Mouse (Mus musculus): ENCODE data around the gene Gstp3. TPM values are rescaled to one million over a fixed set of nuclear protein-coding genes. Genes with fewer than 3 reads are reported as not detected.

Gene Gstp3
- polyA plus RNA-seq, 1 experiment from 2014 or later, result not detected

- no peaks in the 10 kb centered on the region for H3K4me1 ChIP-seq
- no peak overlapping the region for H3K27ac ChIP-seq
- no peaks in the 10 kb centered on the region for H3K9me3 ChIP-seq
- no peak for ATAC-seq (ENCODE audit: low FRiP score)
- no peak overlapping the region for H3K9ac ChIP-seq
- WGBS, result 93% methylated on average over 5 of the region's 5 CpGs
- no peaks in the 10 kb centered on the region for H3K36me3 ChIP-seq (replicated peaks)
- H3K4me2 ChIP-seq, result no peak overlapping the region
- no peak overlapping the region for H3K4me3 ChIP-seq (replicated peaks)
- H3K27me3 ChIP-seq, result peaks cover 18% of the 10 kb centered on the region; the same call in 1 of the 2 replicates
These were observed 27.7 kb upstream of the Gstp3 start for GRCm38 (mm10) chr19:4087090-4087489.

GRCm38 (mm10) chr19:4086156-4086555 lies 26.8 kb upstream of the Gstp3 start:
- H3K9ac ChIP-seq, result no peak overlapping the region
- H3K4me1 ChIP-seq, result no peaks in the 10 kb centered on the region
- 91% methylated on average over 15 of the region's 15 CpGs for WGBS
- H3K27ac ChIP-seq, result no peak overlapping the region
- H3K9me3 ChIP-seq, result no peaks in the 10 kb centered on the region
- H3K27me3 ChIP-seq, result peaks cover 18% of the 10 kb centered on the region; the same call in 1 of the 2 replicates
- H3K4me3 ChIP-seq (replicated peaks), result no peak overlapping the region
- no peak for ATAC-seq (ENCODE audit: low FRiP score)
- H3K36me3 ChIP-seq (replicated peaks), result no peaks in the 10 kb centered on the region
- no peak overlapping the region for H3K4me2 ChIP-seq

- Histone ChIP-seq H3K4me1 (no peaks in the 10 kb centered on the region), H3K4me3 (replicated peaks) (no peak overlapping the region), H3K27ac (no peak overlapping the region), H3K4me2 (no peak overlapping the region), H3K9ac (no peak overlapping the region), H3K36me3 (replicated peaks) (no peaks in the 10 kb centered on the region), H3K27me3 (peaks cover 14% of the 10 kb centered on the region; the same call in 1 of the 2 replicates), H3K9me3 (no peaks in the 10 kb centered on the region)
- 93% methylated on average over 1 of the region's 1 CpGs for WGBS
- no peak for ATAC-seq (ENCODE audit: low FRiP score)
These were observed 25.6 kb upstream of the Gstp3 start for GRCm38 (mm10) chr19:4084984-4085383.

GRCm38 (mm10) chr19:4083826-4084225 lies 24.5 kb upstream of the Gstp3 start:
- H3K4me2 ChIP-seq, result no peak overlapping the region
- no peaks in the 10 kb centered on the region for H3K9me3 ChIP-seq
- no peaks in the 10 kb centered on the region for H3K4me1 ChIP-seq
- 37% methylated on average over 8 of the region's 8 CpGs for WGBS
- H3K27ac ChIP-seq, result no peak overlapping the region
- no peak for ATAC-seq (ENCODE audit: low FRiP score)
- H3K4me3 ChIP-seq (replicated peaks), result no peak overlapping the region
- H3K27me3 ChIP-seq, result peaks cover 8% of the 10 kb centered on the region; the same call in 1 of the 2 replicates
- no peak overlapping the region for H3K9ac ChIP-seq
- H3K36me3 ChIP-seq (replicated peaks), result no peaks in the 10 kb centered on the region

GRCm38 (mm10) chr19:4083316-4083715 lies 23.9 kb upstream of the Gstp3 start:
- WGBS, result 72% methylated on average over 7 of the region's 7 CpGs
- ATAC-seq (ENCODE audit: low FRiP score), result no peak
- H3K9me3 ChIP-seq, result no peaks in the 10 kb centered on the region

GRCm38 (mm10) chr19:4082219-4082965 lies 23.0 kb upstream of the Gstp3 start:
- Histone ChIP-seq H3K4me1 (no peaks in the 10 kb centered on the region), H3K9me3 (no peaks in the 10 kb centered on the region), H3K27me3 (peaks cover 8% of the 10 kb centered on the region; the same call in 1 of the 2 replicates), H3K27ac (no peak overlapping the region), H3K9ac (no peak overlapping the region), H3K36me3 (replicated peaks) (no peaks in the 10 kb centered on the region), H3K4me3 (replicated peaks) (no peak overlapping the region), H3K4me2 (no peak overlapping the region)
- ATAC-seq (ENCODE audit: low FRiP score), result no peak
- WGBS, result 87% methylated on average over 11 of the region's 11 CpGs

More at GRCm38 (mm10) chr19:4083316-4083715, 23.9 kb upstream of the Gstp3 start:
- peaks cover 8% of the 10 kb centered on the region; the same call in 1 of the 2 replicates for H3K27me3 ChIP-seq
- H3K4me3 ChIP-seq (replicated peaks), result no peak overlapping the region
- H3K9ac ChIP-seq, result no peak overlapping the region
- H3K27ac ChIP-seq, result no peak overlapping the region
- H3K4me1 ChIP-seq, result no peaks in the 10 kb centered on the region
- H3K4me2 ChIP-seq, result no peak overlapping the region
- no peaks in the 10 kb centered on the region for H3K36me3 ChIP-seq (replicated peaks)

- Histone ChIP-seq H3K4me2 (no peak within 1 kb of the TSS), H3K36me3 (replicated peaks) (no peaks in the 10 kb centered on the region), H3K27me3 (peaks cover 8% of the 10 kb centered on the region; the same call in 1 of the 2 replicates), H3K9me3 (no peaks in the 10 kb centered on the region), H3K9ac (no peak within 1 kb of the TSS), H3K4me3 (replicated peaks) (no peak within 1 kb of the TSS), H3K27ac (no peak within 1 kb of the TSS), H3K4me1 (no peaks in the 10 kb centered on the region)
- WGBS, result 61% methylated on average over 3 of the region's 3 CpGs
- ATAC-seq (ENCODE audit: low FRiP score), result no peak
These were observed 22.0 kb upstream of the Gstp3 start, which contains the start of gene Cabp2 for GRCm38 (mm10) chr19:4081394-4081793. TSS of gene Cabp2 (plus strand) at chr19:4081578.

- peaks cover 8% of the 10 kb centered on the region; the same call in 1 of the 2 replicates for H3K27me3 ChIP-seq
- H3K4me3 ChIP-seq (replicated peaks), result no peak overlapping the region
- ATAC-seq (ENCODE audit: low FRiP score), result no peak
- H3K4me2 ChIP-seq, result no peak overlapping the region
- no peak overlapping the region for H3K27ac ChIP-seq
- H3K9me3 ChIP-seq, result no peaks in the 10 kb centered on the region
- WGBS, result 73% methylated on average over 8 of the region's 8 CpGs
- no peaks in the 10 kb centered on the region for H3K4me1 ChIP-seq
- no peak overlapping the region for H3K9ac ChIP-seq
- H3K36me3 ChIP-seq (replicated peaks), result no peaks in the 10 kb centered on the region
These were observed 21.2 kb upstream of the Gstp3 start for GRCm38 (mm10) chr19:4080511-4081009.

- Histone ChIP-seq H3K27me3 (peaks cover 8% of the 10 kb centered on the region; the same call in 1 of the 2 replicates), H3K4me2 (no peak overlapping the region), H3K27ac (no peak overlapping the region), H3K36me3 (replicated peaks) (no peaks in the 10 kb centered on the region), H3K9ac (no peak overlapping the region), H3K4me3 (replicated peaks) (no peak overlapping the region), H3K9me3 (no peaks in the 10 kb centered on the region), H3K4me1 (no peaks in the 10 kb centered on the region)
- ATAC-seq (ENCODE audit: low FRiP score), result no peak
- WGBS, result 77% methylated on average over 1 of the region's 1 CpGs
These were observed 20.2 kb upstream of the Gstp3 start for GRCm38 (mm10) chr19:4079594-4079993.

GRCm38 (mm10) chr19:4075531-4075930 lies 16.2 kb upstream of the Gstp3 start:
- Histone ChIP-seq H3K36me3 (replicated peaks) (no peaks in the 10 kb centered on the region), H3K9me3 (no peaks in the 10 kb centered on the region), H3K27ac (no peak overlapping the region), H3K4me2 (no peak overlapping the region), H3K27me3 (no peaks in the 10 kb centered on the region), H3K4me3 (replicated peaks) (no peak overlapping the region), H3K9ac (no peak overlapping the region), H3K4me1 (no peaks in the 10 kb centered on the region)
- 86% methylated on average over 1 of the region's 1 CpGs for WGBS
- no peak for ATAC-seq (ENCODE audit: low FRiP score)

- Histone ChIP-seq H3K27me3 (no peaks in the 10 kb centered on the region), H3K9me3 (no peaks in the 10 kb centered on the region), H3K36me3 (replicated peaks) (no peaks in the 10 kb centered on the region), H3K4me1 (no peaks in the 10 kb centered on the region), H3K4me2 (no peak overlapping the region), H3K9ac (no peak overlapping the region), H3K4me3 (replicated peaks) (no peak overlapping the region), H3K27ac (no peak overlapping the region)
- no peak for ATAC-seq (ENCODE audit: low FRiP score)
- WGBS, result 73% methylated on average over 6 of the region's 6 CpGs
These were observed 13.5 kb upstream of the Gstp3 start for GRCm38 (mm10) chr19:4072706-4073424.

- 91% methylated on average over 6 of the region's 6 CpGs for WGBS
- no peaks in the 10 kb centered on the region for H3K4me1 ChIP-seq
- no peaks in the 10 kb centered on the region for H3K9me3 ChIP-seq
- H3K4me3 ChIP-seq (replicated peaks), result no peak overlapping the region
- no peak for ATAC-seq (ENCODE audit: low FRiP score)
- no peaks in the 10 kb centered on the region for H3K36me3 ChIP-seq (replicated peaks)
- no peaks in the 10 kb centered on the region for H3K27me3 ChIP-seq
- H3K27ac ChIP-seq, result no peak overlapping the region
- H3K4me2 ChIP-seq, result no peak overlapping the region
- H3K9ac ChIP-seq, result no peak overlapping the region
These were observed 12.0 kb upstream of the Gstp3 start for GRCm38 (mm10) chr19:4071406-4071805.

Data from forebrain, embryonic 12.5 days (tissue).